Mouse (Mus musculus): ENCODE data around the gene Tmem121b. TPM values are rescaled to one million over a fixed set of nuclear protein-coding genes. Genes with fewer than 3 reads are reported as not detected.

The Tmem121b gene
- polyA plus RNA-seq, 1 experiment from 2014 or later: 0.65 TPM

DNA sequence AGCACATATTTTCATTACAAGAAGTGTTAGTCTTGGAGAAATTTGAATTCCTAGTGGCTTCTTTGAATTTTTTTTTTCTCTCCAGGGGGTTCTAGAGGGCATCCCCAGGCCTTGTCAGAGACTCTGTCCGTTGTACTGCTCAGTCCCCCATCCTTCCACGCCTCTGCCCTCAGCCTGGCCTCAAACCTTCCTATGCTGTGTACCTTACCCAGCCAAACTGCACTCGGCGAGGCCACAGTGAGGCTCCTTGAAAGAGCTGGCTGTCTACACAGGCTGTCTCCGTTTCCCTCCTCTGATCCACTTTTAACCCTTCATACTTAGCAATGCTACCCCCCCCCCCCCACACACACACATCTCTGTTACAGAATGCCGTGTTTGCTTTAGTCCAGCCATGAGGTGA is 31.4 kb downstream of the Tmem121b start:
- no peak for ATAC-seq (ENCODE audit: insufficient number of reproducible peaks, insufficient read depth, low FRiP score, low TSS enrichment)
- Histone ChIP-seq H3K4me2 (replicated peaks) (no peak overlapping the region), H3K36me3 (no peaks in the 10 kb centered on the region), H3K4me3 (no peak overlapping the region), H3K9me3 (no peaks in the 10 kb centered on the region), H3K27me3 (peaks cover 45% of the 10 kb centered on the region), H3K9ac (no peak overlapping the region), H3K27ac (no peak overlapping the region), H3K4me1 (peaks cover 6% of the 10 kb centered on the region)
- WGBS: 51% methylated on average over 6 of the region's 6 CpGs

GRCm38 (mm10) chr6:120461217-120461616 is 32.4 kb downstream of the Tmem121b start:
- Histone ChIP-seq H3K4me1 (peaks cover 6% of the 10 kb centered on the region), H3K4me2 (replicated peaks) (no peak overlapping the region), H3K27ac (no peak overlapping the region), H3K4me3 (no peak overlapping the region), H3K36me3 (no peaks in the 10 kb centered on the region), H3K9ac (no peak overlapping the region), H3K9me3 (no peaks in the 10 kb centered on the region), H3K27me3 (peaks cover 45% of the 10 kb centered on the region)
- ATAC-seq (ENCODE audit: insufficient number of reproducible peaks, insufficient read depth, low FRiP score, low TSS enrichment): no peak
- 68% methylated on average over 15 of the region's 15 CpGs for WGBS

DNA sequence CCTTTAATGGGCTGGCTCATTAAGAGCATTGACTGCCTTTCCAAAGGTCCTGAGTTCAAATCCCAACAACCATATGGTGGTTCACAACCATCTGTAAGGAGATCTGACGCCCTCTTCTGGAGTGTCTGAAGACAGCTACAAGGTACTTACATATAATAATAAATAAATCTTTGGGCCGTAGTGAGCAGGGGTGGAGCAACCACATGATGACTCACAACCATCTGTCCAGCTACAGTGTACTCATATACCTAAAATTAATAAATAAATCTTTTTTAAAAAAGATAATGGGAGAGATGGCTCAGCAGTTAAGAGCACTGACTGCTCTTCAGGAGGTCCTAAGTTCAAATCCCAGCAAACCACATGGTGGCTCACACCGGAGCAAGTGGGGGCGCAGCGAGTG is 35.9 kb downstream of the Tmem121b start:
- no peak overlapping the region for H3K27ac ChIP-seq
- peaks cover 16% of the 10 kb centered on the region for H3K27me3 ChIP-seq
- no peak overlapping the region for H3K4me2 ChIP-seq (replicated peaks)
- H3K9me3 ChIP-seq: no peaks in the 10 kb centered on the region
- no peak overlapping the region for H3K9ac ChIP-seq
- no peak for ATAC-seq (ENCODE audit: insufficient number of reproducible peaks, insufficient read depth, low FRiP score, low TSS enrichment)
- no peaks in the 10 kb centered on the region for H3K36me3 ChIP-seq
- 87% methylated on average over 5 of the region's 5 CpGs for WGBS
- no peaks in the 10 kb centered on the region for H3K4me1 ChIP-seq
- H3K4me3 ChIP-seq: no peak overlapping the region

DNA sequence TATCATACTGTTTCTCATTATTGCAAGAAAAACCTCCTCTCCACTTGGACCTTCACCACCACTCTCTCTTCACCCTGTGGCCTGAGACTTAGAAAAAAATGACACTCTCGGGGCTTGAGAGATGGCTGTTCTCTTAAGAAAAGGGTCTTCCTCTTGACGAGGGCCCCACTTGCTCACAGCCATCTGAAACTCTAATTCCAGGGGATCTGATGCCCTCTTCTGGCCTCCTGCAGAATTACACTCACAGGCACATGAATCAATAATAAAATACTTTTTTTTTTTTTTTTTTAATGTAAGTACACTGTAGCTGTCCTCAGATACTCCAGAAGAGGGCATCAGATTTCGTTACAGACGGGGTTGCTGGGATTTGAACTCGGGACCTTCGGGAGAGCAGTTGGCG is 36.5 kb downstream of the Tmem121b start:
- Histone ChIP-seq H3K36me3 (no peaks in the 10 kb centered on the region), H3K27ac (no peak overlapping the region), H3K27me3 (peaks cover 11% of the 10 kb centered on the region), H3K4me1 (no peaks in the 10 kb centered on the region), H3K4me3 (no peak overlapping the region), H3K9me3 (no peaks in the 10 kb centered on the region), H3K9ac (no peak overlapping the region), H3K4me2 (replicated peaks) (no peak overlapping the region)
- 68% methylated on average over 7 of the region's 7 CpGs for WGBS
- no peak for ATAC-seq (ENCODE audit: insufficient number of reproducible peaks, insufficient read depth, low FRiP score, low TSS enrichment)

DNA sequence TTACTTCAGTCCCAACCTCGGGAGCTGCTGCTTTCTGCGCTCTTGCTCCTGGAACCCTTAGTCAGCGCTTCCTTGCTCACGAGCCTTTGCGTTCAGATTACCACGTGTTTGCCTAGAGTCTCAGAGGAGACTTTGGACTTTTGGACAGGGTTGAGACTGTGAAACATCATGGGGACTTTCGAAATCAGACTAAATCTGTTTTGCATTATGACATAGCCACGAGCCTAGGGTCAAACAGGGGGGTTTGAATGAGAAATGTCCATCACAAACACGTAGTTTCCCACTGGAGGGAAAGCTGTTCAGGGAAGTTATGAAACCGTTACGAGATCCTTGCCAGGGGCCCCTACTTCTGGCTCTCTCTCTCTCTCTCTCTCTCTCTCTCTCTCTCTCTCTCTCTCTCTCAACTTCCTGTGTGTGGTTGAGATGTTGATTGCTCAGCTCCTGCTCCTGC is 39.0 kb downstream of the Tmem121b start:
- H3K27me3 ChIP-seq: no peaks in the 10 kb centered on the region
- H3K9me3 ChIP-seq: no peaks in the 10 kb centered on the region
- no peak for ATAC-seq (ENCODE audit: insufficient number of reproducible peaks, insufficient read depth, low FRiP score, low TSS enrichment)
- no peaks in the 10 kb centered on the region for H3K4me1 ChIP-seq
- no peak overlapping the region for H3K27ac ChIP-seq
- WGBS: 30% methylated on average over 11 of the region's 11 CpGs
- no peak overlapping the region for H3K9ac ChIP-seq
- H3K4me2 ChIP-seq (replicated peaks): no peak overlapping the region
- no peaks in the 10 kb centered on the region for H3K36me3 ChIP-seq
- H3K4me3 ChIP-seq: no peak overlapping the region

- no peak for ATAC-seq (ENCODE audit: insufficient number of reproducible peaks, insufficient read depth, low FRiP score, low TSS enrichment)
- no peaks in the 10 kb centered on the region for H3K36me3 ChIP-seq
- WGBS: 86% methylated on average over 3 of the region's 3 CpGs
- no peaks in the 10 kb centered on the region for H3K4me1 ChIP-seq
- no peak overlapping the region for H3K9ac ChIP-seq
- H3K4me3 ChIP-seq: no peak overlapping the region
- H3K27me3 ChIP-seq: no peaks in the 10 kb centered on the region
- H3K27ac ChIP-seq: no peak overlapping the region
- no peak overlapping the region for H3K4me2 ChIP-seq (replicated peaks)
- no peaks in the 10 kb centered on the region for H3K9me3 ChIP-seq
Measured at GRCm38 (mm10) chr6:120453556-120453955, 40.1 kb downstream of the Tmem121b start.

- no peak overlapping the region for H3K4me3 ChIP-seq
Measured at GRCm38 (mm10) chr6:120453103-120453445, 40.5 kb downstream of the Tmem121b start.

DNA sequence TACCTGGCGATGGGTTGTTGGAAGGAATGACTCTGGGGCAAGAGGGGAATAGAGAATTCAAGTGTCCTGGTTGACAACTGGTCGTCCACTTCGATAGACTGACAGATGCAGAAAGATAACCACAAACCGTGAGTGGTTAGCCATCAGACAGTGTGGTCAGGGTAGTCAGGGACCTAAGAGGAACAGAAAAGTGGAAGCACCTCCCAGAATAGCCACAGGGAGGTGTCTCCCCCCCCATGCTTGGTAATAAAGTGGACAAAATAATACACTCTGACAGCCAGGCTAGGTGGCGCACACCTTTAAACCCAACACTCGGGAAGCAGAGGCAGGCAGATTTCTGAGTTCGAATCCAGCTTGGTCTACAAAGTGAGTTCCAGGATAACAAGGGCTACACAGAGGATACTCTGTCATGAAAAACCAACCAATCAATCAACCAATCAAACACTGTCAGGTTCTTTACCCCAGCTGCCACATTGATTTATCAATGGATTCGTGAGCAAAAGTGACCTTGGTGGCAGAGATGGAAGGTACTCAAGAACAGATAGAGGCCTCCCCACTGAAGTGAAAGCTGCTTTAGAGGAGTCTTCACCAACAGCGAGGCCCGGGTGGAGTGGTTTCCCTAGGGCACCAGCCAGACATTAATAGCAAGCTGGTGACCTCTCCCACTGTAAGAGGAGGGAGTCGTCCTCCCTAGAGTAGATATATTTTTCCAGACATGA is 41.1 kb downstream of the Tmem121b start:
- Histone ChIP-seq H3K4me1 (no peaks in the 10 kb centered on the region), H3K36me3 (no peaks in the 10 kb centered on the region), H3K27me3 (no peaks in the 10 kb centered on the region), H3K9ac (no peak overlapping the region), H3K4me2 (replicated peaks) (no peak overlapping the region), H3K4me3 (no peak overlapping the region), H3K27ac (no peak overlapping the region), H3K9me3 (no peaks in the 10 kb centered on the region)
- no peak for ATAC-seq (ENCODE audit: insufficient number of reproducible peaks, insufficient read depth, low FRiP score, low TSS enrichment)
- 83% methylated on average over 11 of the region's 11 CpGs for WGBS

More at GRCm38 (mm10) chr6:120453103-120453445, 40.5 kb downstream of the Tmem121b start:
- no peak overlapping the region for H3K4me2 ChIP-seq (replicated peaks)
- no peaks in the 10 kb centered on the region for H3K27me3 ChIP-seq
- ATAC-seq (ENCODE audit: insufficient number of reproducible peaks, insufficient read depth, low FRiP score, low TSS enrichment): no peak
- H3K9me3 ChIP-seq: no peaks in the 10 kb centered on the region
- no peaks in the 10 kb centered on the region for H3K4me1 ChIP-seq
- no peaks in the 10 kb centered on the region for H3K36me3 ChIP-seq
- WGBS: 82% methylated on average over 5 of the region's 5 CpGs
- no peak overlapping the region for H3K9ac ChIP-seq
- H3K27ac ChIP-seq: no peak overlapping the region

- Histone ChIP-seq H3K4me3 (no peak overlapping the region), H3K36me3 (no peaks in the 10 kb centered on the region), H3K4me1 (no peaks in the 10 kb centered on the region), H3K27me3 (no peaks in the 10 kb centered on the region), H3K27ac (no peak overlapping the region), H3K9ac (no peak overlapping the region), H3K9me3 (no peaks in the 10 kb centered on the region), H3K4me2 (replicated peaks) (no peak overlapping the region)
- 90% methylated on average over 3 of the region's 3 CpGs for WGBS
- no peak for ATAC-seq (ENCODE audit: insufficient number of reproducible peaks, insufficient read depth, low FRiP score, low TSS enrichment)
Measured at GRCm38 (mm10) chr6:120450208-120450607, 43.4 kb downstream of the Tmem121b start.

DNA sequence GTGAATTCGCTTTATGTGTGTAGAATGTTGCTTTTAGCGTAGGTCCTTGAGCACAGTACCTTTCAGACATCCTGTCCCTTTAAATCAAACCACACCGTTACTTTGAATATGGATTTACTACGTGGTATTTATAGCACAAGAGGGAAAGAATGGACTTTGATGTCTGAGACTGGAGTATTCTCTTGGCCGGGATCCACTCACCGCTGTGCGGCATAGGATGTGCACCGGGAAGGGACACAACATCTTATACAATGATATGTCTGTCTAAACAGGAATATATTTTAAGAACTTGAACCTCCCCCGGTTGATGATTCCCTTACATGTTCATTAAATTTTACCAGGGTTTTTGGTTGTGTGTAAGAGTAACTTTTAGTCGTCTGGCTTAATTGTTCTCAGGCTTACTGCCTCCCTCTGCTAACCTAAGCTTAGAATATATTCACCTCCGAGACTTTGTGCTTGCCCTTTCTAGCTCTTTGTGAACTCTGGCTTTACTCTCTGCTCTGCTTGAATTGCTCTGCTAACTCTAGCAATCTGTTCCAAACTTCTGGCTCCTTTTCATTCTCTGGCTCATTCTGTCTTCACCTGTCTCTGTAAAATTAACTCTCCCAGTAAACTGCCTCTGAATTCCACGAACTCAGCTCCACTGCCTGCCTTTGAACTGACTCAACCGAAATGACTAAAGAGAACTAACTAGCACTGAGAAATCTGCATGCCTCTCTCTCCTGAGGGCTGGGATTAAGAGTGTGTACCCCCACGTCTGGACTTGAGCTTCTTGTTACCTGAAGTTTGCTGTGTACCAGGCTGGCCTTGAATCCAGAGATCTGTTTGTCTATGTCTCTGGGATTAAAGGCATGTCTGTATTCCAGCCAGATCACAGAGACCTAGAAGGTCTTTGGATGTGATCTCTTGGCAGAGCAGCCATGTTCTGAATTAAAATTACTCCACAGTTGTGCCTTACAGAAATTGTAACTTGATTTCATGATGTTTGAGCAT is 49.9 kb downstream of the Tmem121b start:
- H3K4me3 ChIP-seq: no peak overlapping the region
- H3K9ac ChIP-seq: no peak overlapping the region
- H3K36me3 ChIP-seq: peaks cover 32% of the 10 kb centered on the region
- ATAC-seq (ENCODE audit: insufficient number of reproducible peaks, insufficient read depth, low FRiP score, low TSS enrichment): no peak
- H3K27me3 ChIP-seq: no peaks in the 10 kb centered on the region
- 82% methylated on average over 14 of the region's 14 CpGs for WGBS
- H3K27ac ChIP-seq: no peak overlapping the region
- no peaks in the 10 kb centered on the region for H3K4me1 ChIP-seq
- H3K4me2 ChIP-seq (replicated peaks): no peak overlapping the region
- no peaks in the 10 kb centered on the region for H3K9me3 ChIP-seq

GRCm38 (mm10) chr6:120442171-120442749 is 51.3 kb downstream of the Tmem121b start:
- H3K36me3 ChIP-seq: peaks cover 40% of the 10 kb centered on the region
- H3K27me3 ChIP-seq: no peaks in the 10 kb centered on the region
- H3K4me2 ChIP-seq (replicated peaks): no peak overlapping the region
- no peaks in the 10 kb centered on the region for H3K9me3 ChIP-seq
- ATAC-seq (ENCODE audit: insufficient number of reproducible peaks, insufficient read depth, low FRiP score, low TSS enrichment): no peak
- 91% methylated on average over 4 of the region's 4 CpGs for WGBS
- no peak overlapping the region for H3K4me3 ChIP-seq
- no peaks in the 10 kb centered on the region for H3K4me1 ChIP-seq
- H3K27ac ChIP-seq: no peak overlapping the region
- H3K9ac ChIP-seq: no peak overlapping the region

Measured in embryonic facial prominence, embryonic 12.5 days (tissue).